In the genomic region with DNA sequence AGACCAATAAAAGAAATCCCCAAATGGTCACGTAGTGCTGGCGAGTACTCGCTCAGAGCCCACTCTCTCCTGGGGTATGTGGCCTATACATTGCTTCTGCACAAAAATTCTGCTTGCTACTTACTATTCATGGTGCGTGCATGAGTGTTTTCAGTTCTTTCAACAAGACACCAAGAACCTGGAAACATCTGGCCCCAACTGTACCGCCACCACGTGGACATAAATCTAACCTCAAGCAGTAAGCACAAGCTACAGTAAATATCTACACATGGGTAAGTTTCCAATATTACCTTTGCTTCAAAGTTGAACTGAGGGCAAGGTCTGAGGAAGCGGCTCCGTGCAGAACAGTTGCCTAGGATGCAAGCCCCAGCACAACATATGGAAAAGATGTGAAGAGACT, we compare ENCODE assay signal across 14 mouse cellular contexts.
DNase-seq lines count a peak whose midpoint lies in the region; ATAC-seq and TF ChIP-seq lines count a peak whose summit lies in the region.
"Had no signal": no experiment of that assay in that cellular context is flagged by ENCODE, and none has a peak within 500 bp of the region (broad histone marks: within the 10 kb centered on the region; RNA-seq: fewer than 3 reads in every experiment).

No protein-coding gene starts in this region.

- WGBS in hindbrain, embryonic 10.5 days = 78% methylated on average over 8 of the region's 8 CpGs
- 72% methylated on average over 8 of the region's 8 CpGs for WGBS in hindbrain, embryonic 16.5 days
- whole genome bisulfite sequencing in midbrain, postnatal 0 days = 78% methylated on average over 8 of the region's 8 CpGs
- WGBS in midbrain, embryonic 15.5 days = 79% methylated on average over 8 of the region's 8 CpGs

- ATAC-seq in hindbrain, embryonic 16.5 days = no peak
- no peak for ATAC-seq in midbrain, postnatal 0 days (ENCODE audit: low FRiP score)
- ATAC-seq in midbrain, embryonic 15.5 days (replicated peaks) = no peak
- ATAC-seq: forebrain, embryonic 16.5 days; midbrain, embryonic 13.5 days had no signal

- no peak for DNase-seq in hindbrain, embryonic 10.5 days (ENCODE audit: low spot score)
- DNase-seq in midbrain, postnatal 0 days (ENCODE audit: low spot score) = peak; percentile 37
- DNase-seq in embryo, embryonic 10.5 days (ENCODE audit: low spot score) = peak; percentile 49
- no peak for DNase-seq in gastrocnemius, postnatal 14 days
- no peak for DNase-seq in layer of hippocampus, adult 9-11 months
- DNase-seq in spleen, postnatal 36 days (ENCODE audit: low spot score in 2 of 2) = no peak
- DNase-seq: cerebellum, adult 9-11 months; right cerebral cortex, postnatal 14 days had no signal

- H3K27ac ChIP-seq in hindbrain, embryonic 10.5 days = peak overlapping the region; percentile 54; the same call in 1 of the 2 replicates
- H3K27ac ChIP-seq in hindbrain, embryonic 16.5 days (ENCODE audit: low read depth, low read length) = no peak overlapping the region
- no peak overlapping the region for H3K27ac ChIP-seq in midbrain, postnatal 0 days (ENCODE audit: low read depth, low read length)
- H3K27ac ChIP-seq in midbrain, embryonic 15.5 days = no peak overlapping the region
- H3K27ac ChIP-seq: embryonic facial prominence, embryonic 15.5 days; intestine, embryonic 15.5 days; midbrain, embryonic 13.5 days had no signal

- H3K4me1 ChIP-seq in hindbrain, embryonic 10.5 days (replicated peaks) = peaks cover 42% of the 10 kb centered on the region
- no peaks in the 10 kb centered on the region; the same call in none of the 2 replicates for H3K4me1 ChIP-seq in hindbrain, embryonic 16.5 days (ENCODE audit: control insufficient read depth, insufficient read depth, low read depth, low read length)
- H3K4me1 ChIP-seq in midbrain, postnatal 0 days (ENCODE audit: insufficient read depth, low read length) = no peaks in the 10 kb centered on the region; the same call in none of the 2 replicates
- peaks cover 6% of the 10 kb centered on the region; the same call in 1 of the 2 replicates for H3K4me1 ChIP-seq in midbrain, embryonic 15.5 days

- no peaks in the 10 kb centered on the region for H3K36me3 ChIP-seq in hindbrain, embryonic 10.5 days
- no peaks in the 10 kb centered on the region for H3K36me3 ChIP-seq in hindbrain, embryonic 16.5 days (ENCODE audit: control insufficient read depth, insufficient read depth, low read length)
- no peaks in the 10 kb centered on the region for H3K36me3 ChIP-seq in midbrain, postnatal 0 days (ENCODE audit: insufficient read depth, low read length)
- no peaks in the 10 kb centered on the region for H3K36me3 ChIP-seq in midbrain, embryonic 15.5 days (replicated peaks)
- H3K36me3 ChIP-seq: embryonic facial prominence, embryonic 15.5 days; intestine, embryonic 15.5 days; midbrain, embryonic 13.5 days had no signal

- peak; percentile 60 for TF ChIP-seq CTCF in midbrain, postnatal 0 days (IDR thresholded peaks at IDR 0.05)

- H3K27me3 ChIP-seq in hindbrain, embryonic 10.5 days (ENCODE audit: insufficient read depth, poor library complexity, severe bottlenecking) = no peaks in the 10 kb centered on the region
- H3K27me3 ChIP-seq in hindbrain, embryonic 16.5 days (replicated peaks; ENCODE audit: control insufficient read depth, insufficient read depth, low read length) = no peaks in the 10 kb centered on the region
- no peaks in the 10 kb centered on the region for H3K27me3 ChIP-seq in midbrain, postnatal 0 days (ENCODE audit: insufficient read depth, low read length)
- H3K27me3 ChIP-seq in midbrain, embryonic 15.5 days (replicated peaks) = no peaks in the 10 kb centered on the region
- H3K27me3 ChIP-seq: embryonic facial prominence, embryonic 15.5 days; intestine, embryonic 15.5 days; midbrain, embryonic 13.5 days had no signal

- H3K9me3 ChIP-seq in hindbrain, embryonic 10.5 days = no peaks in the 10 kb centered on the region
- no peaks in the 10 kb centered on the region for H3K9me3 ChIP-seq in hindbrain, embryonic 16.5 days (ENCODE audit: control insufficient read depth, low read length)
- H3K9me3 ChIP-seq in midbrain, postnatal 0 days (ENCODE audit: low read length) = no peaks in the 10 kb centered on the region
- no peaks in the 10 kb centered on the region for H3K9me3 ChIP-seq in midbrain, embryonic 15.5 days
- H3K9me3 ChIP-seq: embryonic facial prominence, embryonic 15.5 days; intestine, embryonic 15.5 days; midbrain, embryonic 13.5 days had no signal

- intact Hi-C loops in gastrocnemius, postnatal 14 days (cut with DNase I; ENCODE audit: low total_unique reads) = no loop called here

- no peak overlapping the region for H3K4me3 ChIP-seq in hindbrain, embryonic 10.5 days
- no peak overlapping the region for H3K4me3 ChIP-seq in hindbrain, embryonic 16.5 days (ENCODE audit: low read length)
- H3K4me3 ChIP-seq in midbrain, postnatal 0 days (ENCODE audit: low read depth, low read length) = no peak overlapping the region
- H3K4me3 ChIP-seq in midbrain, embryonic 15.5 days = no peak overlapping the region
- H3K4me3 ChIP-seq: embryonic facial prominence, embryonic 15.5 days; intestine, embryonic 15.5 days; midbrain, embryonic 13.5 days had no signal

- H3K4me2 ChIP-seq in hindbrain, embryonic 16.5 days (ENCODE audit: low read length) = no peak overlapping the region
- H3K4me2 ChIP-seq in midbrain, postnatal 0 days (ENCODE audit: low read depth, low read length, poor library complexity, severe bottlenecking) = no peak overlapping the region
- H3K4me2 ChIP-seq in midbrain, embryonic 15.5 days = no peak overlapping the region
- H3K4me2 ChIP-seq: embryonic facial prominence, embryonic 15.5 days; intestine, embryonic 15.5 days; midbrain, embryonic 13.5 days had no signal

- H3K9ac ChIP-seq in hindbrain, embryonic 16.5 days (ENCODE audit: low read depth, low read length) = no peak overlapping the region
- no peak overlapping the region for H3K9ac ChIP-seq in midbrain, postnatal 0 days (replicated peaks; ENCODE audit: low read length, poor library complexity, severe bottlenecking)
- no peak overlapping the region for H3K9ac ChIP-seq in midbrain, embryonic 15.5 days
- H3K9ac ChIP-seq: embryonic facial prominence, embryonic 15.5 days; intestine, embryonic 15.5 days; midbrain, embryonic 13.5 days had no signal

Comparison
In these comparisons a context has a peak if more than half of its experiments do, and no peak if none do; other contexts are left out.
1. DNase-seq: peak in midbrain, postnatal 0 days (single experiment) and embryo, embryonic 10.5 days (single experiment); none in hindbrain, embryonic 10.5 days (single experiment), gastrocnemius, postnatal 14 days (single experiment), layer of hippocampus, adult 9-11 months (single experiment) and spleen, postnatal 36 days (0 of 2).